Mouse (Mus musculus): ENCODE data around the gene Gbp5.

DNA sequence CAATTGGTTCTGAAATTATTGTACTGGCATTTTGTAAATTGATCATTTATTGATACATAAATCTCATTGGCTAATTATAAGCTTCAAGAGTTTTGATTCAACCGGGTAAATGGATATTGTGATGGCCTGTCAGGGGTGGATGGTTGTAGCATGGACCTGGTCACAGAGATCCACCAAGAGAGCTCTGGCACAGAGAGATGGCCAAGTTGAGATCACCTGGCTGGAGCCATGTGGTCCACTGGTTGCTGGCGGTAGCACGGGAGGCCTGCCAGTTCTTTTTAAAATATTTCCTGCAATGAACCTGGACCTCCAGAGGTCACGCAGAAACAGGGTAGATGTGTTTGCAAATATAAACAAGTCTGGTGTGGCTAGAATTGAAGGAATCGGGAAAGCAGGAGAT is 15.9 kb upstream of the Gbp5 start:
- TF ChIP-seq GATA1 (IDR thresholded peaks at IDR 0.05; ENCODE audit: low read length) (no peak), TAL1 (IDR thresholded peaks at IDR 0.05; ENCODE audit: low read length) (no peak)
